Mouse (Mus musculus): ENCODE measurements around the gene Man2b1. TPM values are rescaled to one million over a fixed set of nuclear protein-coding genes. Genes with fewer than 3 reads are reported as not detected.

Gene Man2b1
- polyA plus RNA-seq, 1 experiment, result 26.4 TPM

DNA sequence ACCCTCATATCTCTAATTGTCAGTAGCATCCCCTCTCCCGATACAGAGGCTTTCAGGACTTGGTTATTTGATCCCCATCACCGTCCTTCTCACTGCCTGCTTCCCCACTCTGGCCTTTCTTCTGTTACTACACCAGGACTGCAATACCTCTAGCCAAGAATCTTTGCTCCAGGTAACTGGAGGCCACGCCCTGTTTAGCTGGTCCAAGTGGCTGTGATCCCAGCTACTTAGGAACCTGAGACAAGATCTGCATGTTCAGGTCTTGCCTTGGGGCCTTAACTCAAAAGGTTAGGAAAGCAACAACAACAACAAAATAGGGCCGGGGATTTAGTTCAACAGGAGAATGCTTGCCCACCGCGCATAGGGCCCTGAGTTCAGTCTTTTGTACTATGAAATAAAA, 39.5 kb upstream of the Man2b1 start:
- Histone ChIP-seq H3K27me3 (replicated peaks) (no peaks in the 10 kb centered on the region), H3K4me3 (replicated peaks) (no peak overlapping the region), H3K36me3 (replicated peaks; ENCODE audit: low read length) (peaks cover 87% of the 10 kb centered on the region), H3K4me1 (peaks cover 38% of the 10 kb centered on the region), H3K9me3 (no peaks in the 10 kb centered on the region)
- no peak for TF ChIP-seq FLI1 (IDR thresholded peaks at IDR 0.05; ENCODE audit: low read length)
- TF ChIP-seq GATA1 (IDR thresholded peaks at IDR 0.05; ENCODE audit: borderline replicate concordance, low read length), result no peak

DNA sequence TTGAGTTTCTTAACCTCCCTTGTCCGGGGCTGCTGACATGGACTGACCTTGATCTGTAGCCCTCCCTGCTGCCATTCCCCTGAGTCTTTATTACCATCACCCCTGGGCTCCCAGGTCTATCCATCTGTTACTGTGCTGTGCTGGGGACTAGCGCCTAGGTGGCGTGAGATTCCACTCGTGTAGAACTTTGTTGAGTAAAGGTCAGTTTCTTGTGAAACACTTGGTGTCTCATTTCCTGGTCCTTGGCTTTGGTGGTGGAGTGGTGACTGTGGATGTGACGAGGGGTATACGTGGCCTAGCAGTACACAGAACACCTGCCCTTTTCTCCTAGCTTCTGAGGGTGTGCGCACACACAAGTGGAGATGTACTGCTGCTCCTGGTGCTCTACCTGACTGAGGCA, 25.7 kb upstream of the Man2b1 start:
- Histone ChIP-seq H3K4me3 (replicated peaks) (no peak overlapping the region), H3K36me3 (replicated peaks; ENCODE audit: low read length) (peaks cover 62% of the 10 kb centered on the region), H3K4me1 (peaks cover 22% of the 10 kb centered on the region), H3K27me3 (replicated peaks) (peaks cover 4% of the 10 kb centered on the region), H3K9me3 (no peaks in the 10 kb centered on the region)
- no peak for TF ChIP-seq GATA1 (IDR thresholded peaks at IDR 0.05; ENCODE audit: borderline replicate concordance, low read length)
- no peak for TF ChIP-seq FLI1 (IDR thresholded peaks at IDR 0.05; ENCODE audit: low read length)

DNA sequence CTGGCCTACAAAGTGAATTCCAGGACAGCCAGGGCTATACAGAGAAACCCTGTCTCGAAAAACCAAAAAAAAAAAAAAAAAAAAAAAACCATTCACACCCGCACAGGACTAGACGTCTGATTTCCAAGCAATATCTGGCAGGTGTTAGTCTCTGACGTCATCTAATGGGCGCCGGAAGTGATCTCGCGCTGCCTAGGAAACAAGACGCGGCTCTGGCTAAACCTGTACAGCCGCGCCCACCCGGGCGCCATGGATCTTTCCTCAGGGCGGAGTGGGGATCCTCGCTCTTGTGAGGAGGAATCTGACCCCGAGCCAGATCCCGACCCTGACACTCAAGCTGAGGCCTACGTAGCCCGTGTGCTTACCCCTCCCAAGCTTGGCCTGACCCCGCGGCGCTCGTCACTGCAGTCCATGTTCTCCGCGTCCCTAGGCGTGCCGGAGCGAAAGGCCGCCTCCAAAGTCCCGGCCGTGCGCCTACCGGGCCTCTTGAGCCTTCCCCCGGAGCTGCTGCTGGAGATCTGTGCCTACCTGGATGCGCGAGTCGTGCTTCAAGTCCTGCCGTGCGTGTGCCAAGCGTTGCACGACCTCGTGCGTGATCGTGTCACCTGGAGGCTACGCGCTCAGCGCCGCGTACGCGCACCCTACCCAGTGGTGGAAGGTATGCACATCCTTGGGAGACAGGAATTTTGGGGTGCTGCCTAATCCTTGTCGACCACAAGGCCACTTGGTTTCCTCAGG, 23.0 kb upstream of the Man2b1 start, which contains the start of gene Fbxw9:
Fbxw9 (plus strand) TSS at position 177 of the 738 bp plus-strand sequence.
- peaks cover 4% of the 10 kb centered on the region for H3K27me3 ChIP-seq (replicated peaks)
- TF ChIP-seq FLI1 (IDR thresholded peaks at IDR 0.05; ENCODE audit: low read length) (no peak), GATA1 (IDR thresholded peaks at IDR 0.05; ENCODE audit: borderline replicate concordance, low read length) (no peak)
- peaks cover 47% of the 10 kb centered on the region for H3K36me3 ChIP-seq (replicated peaks; ENCODE audit: low read length)
- no peaks in the 10 kb centered on the region for H3K9me3 ChIP-seq
- H3K4me1 ChIP-seq, result peaks cover 27% of the 10 kb centered on the region
- H3K4me3 ChIP-seq (replicated peaks), result peak within 1 kb of the TSS; percentile 100

DNA sequence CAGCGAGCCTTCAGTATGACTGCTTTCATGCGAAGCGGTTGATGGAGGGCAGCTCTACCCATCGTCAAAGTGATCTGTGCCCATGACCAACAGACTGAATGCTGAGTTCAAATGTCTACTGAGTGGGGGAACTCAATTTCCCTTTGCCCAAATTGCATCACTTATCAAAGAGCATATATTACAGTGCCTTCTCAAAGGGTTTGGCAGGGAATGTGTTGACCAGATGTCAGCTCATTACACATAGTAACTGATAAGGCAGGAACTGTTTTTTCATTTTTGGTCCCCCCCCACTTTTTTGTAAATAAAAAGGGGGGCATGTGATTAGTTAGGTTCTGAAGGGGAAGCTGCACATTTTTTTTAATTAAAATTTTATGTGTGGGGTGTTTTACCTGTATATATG, 20.5 kb upstream of the Man2b1 start:
- H3K9me3 ChIP-seq, result no peaks in the 10 kb centered on the region
- no peak overlapping the region for H3K4me3 ChIP-seq (replicated peaks)
- H3K4me1 ChIP-seq, result peaks cover 30% of the 10 kb centered on the region
- TF ChIP-seq FLI1 (IDR thresholded peaks at IDR 0.05; ENCODE audit: low read length) (no peak), GATA1 (IDR thresholded peaks at IDR 0.05; ENCODE audit: borderline replicate concordance, low read length) (no peak)
- H3K27me3 ChIP-seq (replicated peaks), result peaks cover 4% of the 10 kb centered on the region
- H3K36me3 ChIP-seq (replicated peaks; ENCODE audit: low read length), result peaks cover 46% of the 10 kb centered on the region

DNA sequence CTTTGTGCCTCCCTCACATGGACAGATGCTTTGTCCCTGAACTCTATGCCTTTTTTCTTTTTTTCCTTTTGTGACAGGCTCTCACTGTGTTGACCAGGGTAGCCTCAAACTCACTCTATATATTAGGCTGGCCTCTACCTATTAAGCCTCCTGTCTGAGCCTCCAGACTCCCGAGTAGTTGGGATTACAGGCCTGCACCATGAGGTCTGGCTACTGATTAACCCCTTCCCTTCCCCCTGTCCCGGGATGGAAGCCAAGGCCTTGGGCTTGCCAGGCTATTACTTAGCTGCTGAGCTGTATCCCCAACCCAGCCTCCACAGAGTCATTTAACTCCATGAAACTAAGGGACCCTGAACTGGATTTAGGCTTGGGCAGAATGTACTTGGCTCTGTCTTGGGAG, 17.9 kb upstream of the Man2b1 start:
- Histone ChIP-seq H3K4me1 (peaks cover 23% of the 10 kb centered on the region), H3K4me3 (replicated peaks) (no peak overlapping the region), H3K36me3 (replicated peaks; ENCODE audit: low read length) (peaks cover 58% of the 10 kb centered on the region), H3K27me3 (replicated peaks) (peaks cover 4% of the 10 kb centered on the region), H3K9me3 (no peaks in the 10 kb centered on the region)
- TF ChIP-seq FLI1 (IDR thresholded peaks at IDR 0.05; ENCODE audit: low read length), result no peak
- no peak for TF ChIP-seq GATA1 (IDR thresholded peaks at IDR 0.05; ENCODE audit: borderline replicate concordance, low read length)

DNA sequence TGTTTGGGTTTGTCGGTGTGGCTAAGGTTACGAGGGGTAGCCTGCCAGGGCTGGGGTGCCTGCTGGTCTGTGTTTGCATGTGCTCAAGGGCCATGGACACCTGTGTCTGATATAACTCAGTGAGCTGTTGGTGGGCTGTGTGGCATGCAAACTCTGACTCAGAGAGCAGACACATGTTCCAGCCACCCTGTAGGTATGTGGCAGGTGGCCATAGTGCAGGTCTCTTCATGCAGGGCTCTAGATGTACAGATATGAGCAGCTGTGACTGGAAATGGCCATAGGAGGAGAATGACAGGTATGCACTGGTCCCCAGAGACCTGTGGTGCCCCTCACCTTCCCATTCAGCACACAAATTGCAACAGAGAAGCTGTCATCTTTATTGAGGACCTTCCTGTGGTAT, 15.9 kb upstream of the Man2b1 start:
- peaks cover 19% of the 10 kb centered on the region for H3K4me1 ChIP-seq
- peaks cover 56% of the 10 kb centered on the region for H3K36me3 ChIP-seq (replicated peaks; ENCODE audit: low read length)
- TF ChIP-seq FLI1 (IDR thresholded peaks at IDR 0.05; ENCODE audit: low read length), result no peak
- no peak for TF ChIP-seq GATA1 (IDR thresholded peaks at IDR 0.05; ENCODE audit: borderline replicate concordance, low read length)
- no peak overlapping the region for H3K4me3 ChIP-seq (replicated peaks)
- H3K27me3 ChIP-seq (replicated peaks), result no peaks in the 10 kb centered on the region
- H3K9me3 ChIP-seq, result no peaks in the 10 kb centered on the region

DNA sequence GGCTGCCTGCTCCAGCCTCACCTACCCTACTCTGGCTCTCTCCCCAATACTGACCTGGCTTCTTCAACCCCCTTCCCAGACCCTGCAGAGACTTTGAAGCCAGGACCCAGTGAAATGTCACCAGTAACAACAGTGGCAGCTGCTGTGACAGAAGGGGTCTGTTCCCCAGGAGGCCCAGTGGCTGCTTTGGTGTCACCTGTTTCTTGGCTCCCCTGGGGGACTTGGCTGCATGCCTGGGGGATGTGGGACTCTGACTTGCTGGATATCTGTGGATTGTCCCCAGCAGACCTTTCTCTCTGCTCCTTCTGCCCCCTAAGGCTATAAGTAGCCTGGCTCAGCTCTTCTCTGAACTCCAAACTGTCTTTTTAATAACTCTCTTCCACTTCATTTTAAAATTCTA, 15.1 kb upstream of the Man2b1 start, which contains the start of gene Gm5741:
Gm5741 (minus strand) TSS at position 1 of the 400 bp plus-strand sequence.
- no peaks in the 10 kb centered on the region for H3K9me3 ChIP-seq
- peaks cover 22% of the 10 kb centered on the region for H3K4me1 ChIP-seq
- no peak for TF ChIP-seq FLI1 (IDR thresholded peaks at IDR 0.05; ENCODE audit: low read length)
- no peak for TF ChIP-seq GATA1 (IDR thresholded peaks at IDR 0.05; ENCODE audit: borderline replicate concordance, low read length)
- no peak within 1 kb of the TSS for H3K4me3 ChIP-seq (replicated peaks)
- no peaks in the 10 kb centered on the region for H3K27me3 ChIP-seq (replicated peaks)
- peaks cover 52% of the 10 kb centered on the region for H3K36me3 ChIP-seq (replicated peaks; ENCODE audit: low read length)

DNA sequence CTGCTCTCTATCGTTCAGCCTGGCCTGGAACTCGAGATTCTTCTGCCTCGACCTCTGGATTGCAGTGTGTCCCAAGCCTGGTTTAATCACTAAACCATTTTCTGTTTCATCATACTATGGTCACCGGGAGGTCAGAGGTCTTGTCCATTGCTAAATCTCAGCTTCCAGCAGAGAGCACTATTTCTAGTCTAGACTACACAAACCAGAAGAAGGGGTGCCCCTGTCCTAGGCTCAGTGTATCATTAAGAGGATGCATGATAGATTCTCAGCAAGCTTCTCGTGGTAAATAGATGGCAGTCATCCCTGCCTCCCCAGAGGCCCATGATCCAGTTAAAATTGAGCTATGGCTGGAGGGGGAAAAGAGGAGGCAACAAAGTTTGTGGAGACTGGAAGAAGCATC, 12.0 kb upstream of the Man2b1 start:
- peak overlapping the region; percentile 99 for H3K4me3 ChIP-seq (replicated peaks)
- TF ChIP-seq FLI1 (IDR thresholded peaks at IDR 0.05; ENCODE audit: low read length) (no peak), GATA1 (IDR thresholded peaks at IDR 0.05; ENCODE audit: borderline replicate concordance, low read length) (no peak)

DNA sequence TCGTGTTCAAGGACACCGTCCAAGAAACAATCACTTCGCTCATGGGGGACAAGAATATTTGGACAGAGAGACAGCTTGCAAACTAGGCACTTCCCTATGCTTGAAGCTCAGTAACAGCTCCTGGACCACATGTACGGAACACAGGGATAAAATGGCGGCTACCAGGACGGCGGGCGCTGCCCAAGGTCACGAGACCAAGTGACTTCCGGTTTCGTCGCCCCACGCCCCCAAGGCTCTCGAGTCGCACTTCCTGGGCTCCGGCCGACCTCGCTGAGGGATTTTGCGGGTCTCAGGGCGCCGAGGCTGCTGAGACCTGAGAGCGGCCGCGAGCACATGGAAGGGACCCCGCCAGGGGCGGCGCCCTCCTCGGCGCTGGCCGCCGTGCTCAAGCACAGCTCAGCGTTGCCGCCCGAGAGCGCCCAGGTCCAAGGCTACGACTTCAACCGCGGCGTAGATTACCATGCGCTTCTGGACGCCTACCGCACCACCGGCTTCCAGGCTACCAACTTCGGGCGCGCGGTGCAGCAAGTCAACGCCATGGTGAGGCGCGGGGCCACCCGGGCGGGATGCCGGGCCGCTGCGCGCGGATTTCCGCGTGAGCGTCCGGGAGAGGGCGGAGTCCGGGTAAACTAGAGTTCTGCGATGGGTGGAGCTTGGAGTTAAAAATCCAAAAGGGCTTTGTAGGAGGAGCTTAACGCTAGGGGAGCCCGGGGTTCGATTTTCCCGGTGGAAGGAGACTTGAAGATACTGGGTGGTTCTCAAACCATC, 11.4 kb upstream of the Man2b1 start, which contains the start of gene Dhps:
Dhps (plus strand) TSS at position 244 of the 768 bp plus-strand sequence.
- H3K36me3 ChIP-seq (replicated peaks; ENCODE audit: low read length), result peaks cover 66% of the 10 kb centered on the region
- H3K4me1 ChIP-seq, result peaks cover 38% of the 10 kb centered on the region
- TF ChIP-seq GATA1 (IDR thresholded peaks at IDR 0.05; ENCODE audit: borderline replicate concordance, low read length) (no peak), FLI1 (IDR thresholded peaks at IDR 0.05; ENCODE audit: low read length) (peak; percentile 64; the same call in 1 of the 2 replicates)
- H3K27me3 ChIP-seq (replicated peaks), result no peaks in the 10 kb centered on the region
- peak within 1 kb of the TSS; percentile 99 for H3K4me3 ChIP-seq (replicated peaks)
- no peaks in the 10 kb centered on the region for H3K9me3 ChIP-seq

More for the DNA sequence above, 12.0 kb upstream of the Man2b1 start:
- Histone ChIP-seq H3K4me1 (peaks cover 32% of the 10 kb centered on the region), H3K36me3 (replicated peaks; ENCODE audit: low read length) (peaks cover 66% of the 10 kb centered on the region), H3K9me3 (no peaks in the 10 kb centered on the region), H3K27me3 (replicated peaks) (no peaks in the 10 kb centered on the region)

All from megakaryocyte, embryonic 14.5 days (primary cell).